Mouse (Mus musculus): ENCODE results near the gene Ranbp3. TPM values are rescaled to one million over a fixed set of nuclear protein-coding genes. Genes with fewer than 3 reads are reported as not detected.

The Ranbp3 gene
- total and polyA plus RNA-seq, 3 experiments: 137 to 150 TPM; not detected in 1

DNA sequence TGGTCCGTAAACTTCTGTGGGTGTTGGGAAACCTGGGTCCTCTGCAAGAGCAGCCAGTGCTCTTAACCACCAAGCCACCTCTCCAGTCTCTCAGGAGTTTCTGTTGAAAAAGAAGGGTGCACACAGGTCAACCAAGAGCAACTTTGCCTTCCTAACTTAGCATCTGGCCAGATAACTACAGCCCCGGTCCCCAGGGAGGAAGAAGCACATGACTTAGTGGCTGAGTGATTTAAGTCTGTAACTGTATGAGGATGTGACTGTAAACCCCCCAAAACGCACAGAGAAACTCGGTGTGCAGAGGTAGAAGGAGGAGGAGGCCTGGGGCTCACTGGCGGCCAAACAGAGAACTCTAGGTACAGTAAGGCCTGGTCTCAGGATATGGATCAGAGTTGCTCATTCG lies 39.1 kb upstream of the Ranbp3 start:
- no peak for TF ChIP-seq E2F4 (IDR thresholded peaks at IDR 0.05; ENCODE audit: borderline replicate concordance, low read depth, low read length)
- TF ChIP-seq TCF12 (IDR thresholded peaks at IDR 0.05; ENCODE audit: low read depth, low read length): no peak
- TF ChIP-seq MEF2A (IDR thresholded peaks at IDR 0.05; ENCODE audit: extremely low read depth, insufficient replicate concordance, low read depth, low read length, poor library complexity, severe bottlenecking): no peak
- TF ChIP-seq MYC (IDR thresholded peaks at IDR 0.05; ENCODE audit: low read depth, low read length): no peak
- TF ChIP-seq EP300 (IDR thresholded peaks at IDR 0.05; ENCODE audit: low read depth in 1 of 2, low read length in 2 of 2): no peak
- no peak for TF ChIP-seq USF1 (IDR thresholded peaks at IDR 0.05; ENCODE audit: low read depth, low read length)
- no peak for TF ChIP-seq SMC3 (IDR thresholded peaks at IDR 0.05; ENCODE audit: low read depth, low read length)
- no peak for TF ChIP-seq CHD1 (IDR thresholded peaks at IDR 0.05; ENCODE audit: low read depth, low read length)
- TF ChIP-seq MAX (IDR thresholded peaks at IDR 0.05; ENCODE audit: low read length): no peak
- TF ChIP-seq RCOR1 (IDR thresholded peaks at IDR 0.05; ENCODE audit: low read depth, low read length): no peak
- no peak for TF ChIP-seq JUND (IDR thresholded peaks at IDR 0.05; ENCODE audit: low read depth, low read length)
- TF ChIP-seq MXI1 (IDR thresholded peaks at IDR 0.05; ENCODE audit: low read depth, low read length): no peak
- TF ChIP-seq ZKSCAN1 (IDR thresholded peaks at IDR 0.05; ENCODE audit: low read depth, low read length): no peak
- Histone ChIP-seq H3K9ac (ENCODE audit: control insufficient read depth, low read depth, low read length, poor library complexity, severe bottlenecking) (no peak overlapping the region), H3K36me3 (ENCODE audit: control insufficient read depth in 1 of 2, insufficient read depth in 2 of 2, low read length in 2 of 2) (peaks cover 0 to 2% of the 10 kb centered on the region in 2 experiments; a peak in 2 of 4 replicates), H3K27ac (ENCODE audit: control insufficient read depth, low read depth, low read length) (no peak overlapping the region), H3K4me1 (ENCODE audit: control insufficient read depth in 1 of 2, insufficient read depth in 2 of 2, low read length in 2 of 2) (peaks cover 2 to 11% of the 10 kb centered on the region in 2 experiments; a peak in 3 of 4 replicates), H3K4me3 (ENCODE audit: control insufficient read depth in 1 of 2, insufficient read depth in 1 of 2, low read depth in 2 of 2, low read length in 2 of 2) (no peak overlapping the region), H3K79me2 (ENCODE audit: control insufficient read depth, insufficient read depth, low read length, poor library complexity) (peaks cover 7% of the 10 kb centered on the region), H3K27me3 (ENCODE audit: control insufficient read depth in 1 of 2, insufficient read depth in 2 of 2, low read length in 2 of 2) (peaks cover 0 to 7% of the 10 kb centered on the region in 2 experiments; a peak in 2 of 4 replicates), H3K9me3 (replicated peaks; ENCODE audit: insufficient read depth, low read length) (no peaks in the 10 kb centered on the region)
- no peak for DNase-seq (ENCODE audit: low read depth, low spot score)

DNA sequence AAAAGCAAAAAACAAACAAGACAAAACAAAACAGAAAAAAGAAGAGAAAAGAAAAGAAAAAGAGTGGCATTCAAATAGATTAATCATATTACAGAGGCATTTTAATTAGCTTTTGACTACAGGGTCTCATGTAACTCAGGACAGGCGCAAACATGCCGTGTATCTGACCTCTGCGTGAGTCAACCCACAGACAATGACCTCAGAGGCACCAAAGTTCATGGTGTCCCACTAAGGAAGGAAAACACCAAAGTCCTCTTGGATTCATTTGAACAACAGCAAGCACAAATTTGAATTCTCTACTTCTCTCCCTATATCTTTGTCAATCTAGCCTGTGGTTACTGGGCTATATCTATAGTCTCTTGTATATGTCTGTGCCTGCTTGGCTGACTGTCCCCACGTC lies 29.9 kb upstream of the Ranbp3 start:
- TF ChIP-seq CTCF (IDR thresholded peaks at IDR 0.05 in 2 of 3, conservative IDR thresholded peaks at IDR 0.05 in 1 of 3; ENCODE audit: control insufficient read depth in 1 of 3, insufficient read depth in 1 of 3, low read depth in 2 of 3, low read length in 3 of 3, poor library complexity in 1 of 3, severe bottlenecking in 1 of 3): no peak
- no peak for TF ChIP-seq NELFE (IDR thresholded peaks at IDR 0.05; ENCODE audit: low read depth, low read length)
- no peak for TF ChIP-seq UBTF (IDR thresholded peaks at IDR 0.05; ENCODE audit: borderline replicate concordance, insufficient read depth, low read depth, low read length)
- TF ChIP-seq BHLHE40 (IDR thresholded peaks at IDR 0.05; ENCODE audit: borderline replicate concordance, low read depth, low read length): no peak
- TF ChIP-seq POLR2AphosphoS5 (IDR thresholded peaks at IDR 0.05; ENCODE audit: borderline replicate concordance, low read depth, low read length): no peak
- TF ChIP-seq GABPA (IDR thresholded peaks at IDR 0.05; ENCODE audit: low read depth, low read length): no peak
- no peak for TF ChIP-seq SIN3A (IDR thresholded peaks at IDR 0.05; ENCODE audit: low read length)
- no peak for TF ChIP-seq CHD2 (IDR thresholded peaks at IDR 0.05; ENCODE audit: low read length)
- no peak for TF ChIP-seq MXI1 (IDR thresholded peaks at IDR 0.05; ENCODE audit: low read depth, low read length)
- TF ChIP-seq ZMIZ1 (IDR thresholded peaks at IDR 0.05; ENCODE audit: low read depth, low read length): no peak
- no peak for TF ChIP-seq KAT2A (conservative IDR thresholded peaks at IDR 0.05; ENCODE audit: low read depth, low read length)
- TF ChIP-seq EP300 (IDR thresholded peaks at IDR 0.05; ENCODE audit: low read depth in 1 of 2, low read length in 2 of 2): no peak
- TF ChIP-seq MEF2A (IDR thresholded peaks at IDR 0.05; ENCODE audit: extremely low read depth, insufficient replicate concordance, low read depth, low read length, poor library complexity, severe bottlenecking): no peak
- TF ChIP-seq JUND (IDR thresholded peaks at IDR 0.05; ENCODE audit: low read depth, low read length): no peak
- TF ChIP-seq ZC3H11A (IDR thresholded peaks at IDR 0.05; ENCODE audit: low read depth, low read length): no peak
- Histone ChIP-seq H3K27me3 (ENCODE audit: control insufficient read depth in 1 of 2, insufficient read depth in 2 of 2, low read length in 2 of 2) (peaks cover 0 to 6% of the 10 kb centered on the region in 2 experiments; a peak in 2 of 4 replicates), H3K27ac (ENCODE audit: control insufficient read depth, low read depth, low read length) (no peak overlapping the region), H3K9ac (ENCODE audit: control insufficient read depth, low read depth, low read length, poor library complexity, severe bottlenecking) (no peak overlapping the region), H3K9me3 (replicated peaks; ENCODE audit: insufficient read depth, low read length) (no peaks in the 10 kb centered on the region), H3K4me1 (ENCODE audit: control insufficient read depth in 1 of 2, insufficient read depth in 2 of 2, low read length in 2 of 2) (peaks cover 0 to 2% of the 10 kb centered on the region in 2 experiments; a peak in 1 of 4 replicates), H3K79me2 (ENCODE audit: control insufficient read depth, insufficient read depth, low read length, poor library complexity) (no peaks in the 10 kb centered on the region), H3K4me3 (ENCODE audit: control insufficient read depth in 1 of 2, insufficient read depth in 1 of 2, low read depth in 2 of 2, low read length in 2 of 2) (no peak overlapping the region), H3K36me3 (ENCODE audit: control insufficient read depth in 1 of 2, insufficient read depth in 2 of 2, low read length in 2 of 2) (no peaks in the 10 kb centered on the region)
- DNase-seq (ENCODE audit: low read depth, low spot score): no peak

Data from MEL (cell line).